Mouse (Mus musculus): ENCODE measurements around the gene Acsl5. TPM values are rescaled to one million over a fixed set of nuclear protein-coding genes. Genes with fewer than 3 reads are reported as not detected.

Acsl5 gene
- polyA plus RNA-seq, 1 experiment: 30.2 TPM

DNA sequence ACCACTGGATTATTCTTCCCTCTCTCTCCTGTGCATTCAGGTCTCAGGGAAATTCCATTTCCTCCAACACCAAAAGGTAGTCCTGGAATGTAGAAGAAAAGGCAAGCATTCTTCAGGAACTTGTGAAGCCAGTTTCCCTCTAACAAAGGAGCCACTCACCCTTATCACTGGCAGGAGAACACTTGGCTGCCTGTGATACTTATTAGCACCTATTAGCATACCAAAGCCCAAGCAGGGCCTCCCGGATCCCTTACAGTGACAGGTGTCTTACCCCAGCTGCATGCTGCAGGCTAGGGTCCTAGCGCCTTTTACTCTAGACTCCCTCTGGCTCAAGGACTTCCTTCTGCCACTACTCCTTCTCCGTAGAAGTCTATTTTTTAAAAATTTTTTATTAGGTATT is 19.7 kb downstream of the Acsl5 start:
- Histone ChIP-seq H3ac (ENCODE audit: control insufficient read depth, insufficient read length, low read depth) (no peak overlapping the region), H3K4me3 (ENCODE audit: insufficient read depth, poor library complexity, severe bottlenecking) (no peak overlapping the region), H3K79me3 (ENCODE audit: low read depth) (no peaks in the 10 kb centered on the region), H3K27me3 (ENCODE audit: control insufficient read depth, insufficient read depth, insufficient read length) (no peaks in the 10 kb centered on the region), H3K36me3 (ENCODE audit: control insufficient read depth, insufficient read depth) (peaks cover 55% of the 10 kb centered on the region), H3K79me2 (ENCODE audit: control insufficient read depth, insufficient read depth) (peaks cover 14% of the 10 kb centered on the region)
- TF ChIP-seq USF1 (IDR thresholded peaks at IDR 0.05; ENCODE audit: low read depth): no peak

DNA sequence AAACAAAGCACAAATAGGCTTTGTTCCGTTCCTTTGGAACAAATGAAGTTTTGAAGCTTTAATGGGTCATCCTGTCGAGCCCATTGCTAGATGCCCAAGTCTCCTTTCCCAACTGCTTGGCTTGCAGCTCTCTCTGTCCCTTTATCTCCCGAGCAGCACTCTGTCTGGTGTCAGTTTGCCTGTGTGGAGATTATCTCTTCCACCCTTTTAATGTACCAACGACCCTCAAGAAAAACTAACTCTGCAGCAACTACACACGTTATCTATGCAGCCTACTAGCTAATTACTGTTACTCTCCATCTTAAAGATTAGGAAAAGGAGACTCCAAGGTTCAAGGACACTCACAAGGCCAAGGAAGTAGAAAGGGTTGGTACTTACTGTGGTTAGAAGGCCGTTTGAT is 21.6 kb downstream of the Acsl5 start:
- Histone ChIP-seq H3ac (ENCODE audit: control insufficient read depth, insufficient read length, low read depth) (no peak overlapping the region), H3K79me3 (ENCODE audit: low read depth) (no peaks in the 10 kb centered on the region), H3K4me3 (ENCODE audit: insufficient read depth, poor library complexity, severe bottlenecking) (no peak overlapping the region), H3K36me3 (ENCODE audit: control insufficient read depth, insufficient read depth) (peaks cover 54% of the 10 kb centered on the region), H3K27me3 (ENCODE audit: control insufficient read depth, insufficient read depth, insufficient read length) (no peaks in the 10 kb centered on the region), H3K79me2 (ENCODE audit: control insufficient read depth, insufficient read depth) (no peaks in the 10 kb centered on the region)
- TF ChIP-seq CEBPB (IDR thresholded peaks at IDR 0.05; ENCODE audit: low read depth) (no peak), MYOD1 (IDR thresholded peaks at IDR 0.05; ENCODE audit: control insufficient read depth, insufficient read length, low read depth) (no peak), CTCF (IDR thresholded peaks at IDR 0.05; ENCODE audit: control insufficient read depth, insufficient read depth, insufficient read length) (no peak), USF1 (IDR thresholded peaks at IDR 0.05; ENCODE audit: low read depth) (no peak), MAX (IDR thresholded peaks at IDR 0.05) (no peak), FOSL1 (IDR thresholded peaks at IDR 0.05; ENCODE audit: insufficient read depth, low read length, poor library complexity, severe bottlenecking) (no peak), MYOG (IDR thresholded peaks at IDR 0.05; ENCODE audit: control insufficient read depth, extremely low read depth, insufficient read length) (no peak)

DNA sequence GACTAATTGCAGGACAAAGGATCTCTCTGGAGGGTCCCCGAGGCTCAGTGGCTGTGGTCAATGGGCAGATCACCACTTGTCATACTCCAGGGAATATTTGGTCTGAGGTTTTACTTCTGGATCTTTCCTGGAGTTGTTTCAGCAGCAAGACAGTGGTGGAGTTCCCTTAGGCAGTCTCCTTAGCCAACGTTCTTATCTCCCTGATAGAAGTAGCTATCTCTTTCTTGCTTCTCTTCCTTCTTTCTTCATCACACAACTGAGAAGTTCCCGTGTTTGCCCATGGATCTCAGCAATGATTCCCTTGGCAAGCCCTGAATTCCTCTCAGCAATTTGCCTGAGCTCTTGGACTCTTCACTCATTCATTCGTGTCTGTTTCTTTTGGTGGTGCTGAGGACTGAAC is 24.4 kb downstream of the Acsl5 start:
- Histone ChIP-seq H3K79me3 (ENCODE audit: low read depth) (no peaks in the 10 kb centered on the region), H3K4me3 (ENCODE audit: insufficient read depth, poor library complexity, severe bottlenecking) (no peak overlapping the region), H3K27me3 (ENCODE audit: control insufficient read depth, insufficient read depth, insufficient read length) (no peaks in the 10 kb centered on the region), H3ac (ENCODE audit: control insufficient read depth, insufficient read length, low read depth) (no peak overlapping the region), H3K79me2 (ENCODE audit: control insufficient read depth, insufficient read depth) (no peaks in the 10 kb centered on the region), H3K36me3 (ENCODE audit: control insufficient read depth, insufficient read depth) (peaks cover 56% of the 10 kb centered on the region)
- TF ChIP-seq CTCF (IDR thresholded peaks at IDR 0.05; ENCODE audit: control insufficient read depth, insufficient read depth, insufficient read length) (no peak), MYOD1 (IDR thresholded peaks at IDR 0.05; ENCODE audit: control insufficient read depth, insufficient read length, low read depth) (no peak), CEBPB (IDR thresholded peaks at IDR 0.05; ENCODE audit: low read depth) (no peak), USF1 (IDR thresholded peaks at IDR 0.05; ENCODE audit: low read depth) (no peak), MAX (IDR thresholded peaks at IDR 0.05) (no peak), MYOG (IDR thresholded peaks at IDR 0.05; ENCODE audit: control insufficient read depth, extremely low read depth, insufficient read length) (no peak)

DNA sequence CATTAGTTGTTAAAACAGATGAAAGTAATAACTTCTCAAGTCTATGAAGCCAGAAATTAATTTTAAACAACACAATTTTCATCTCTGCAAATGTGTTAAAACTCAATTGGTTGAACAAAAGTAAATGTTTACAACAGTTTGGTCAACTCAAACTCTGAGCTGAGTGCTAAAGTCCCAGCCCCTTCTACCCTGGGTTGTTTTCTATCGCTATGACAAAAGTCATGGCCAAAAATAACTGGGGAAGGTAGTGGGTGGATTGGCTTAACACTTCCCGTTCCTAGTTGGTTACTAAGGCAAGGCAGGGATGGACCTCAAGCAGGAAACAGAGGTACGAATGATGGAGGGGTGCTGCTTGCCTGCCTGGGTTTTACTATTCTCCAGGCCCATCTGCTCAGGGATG is 25.0 kb downstream of the Acsl5 start:
- Histone ChIP-seq H3K36me3 (ENCODE audit: control insufficient read depth, insufficient read depth) (peaks cover 58% of the 10 kb centered on the region), H3K27me3 (ENCODE audit: control insufficient read depth, insufficient read depth, insufficient read length) (no peaks in the 10 kb centered on the region), H3ac (ENCODE audit: control insufficient read depth, insufficient read length, low read depth) (no peak overlapping the region), H3K79me2 (ENCODE audit: control insufficient read depth, insufficient read depth) (no peaks in the 10 kb centered on the region), H3K79me3 (ENCODE audit: low read depth) (no peaks in the 10 kb centered on the region), H3K4me3 (ENCODE audit: insufficient read depth, poor library complexity, severe bottlenecking) (no peak overlapping the region)
- TF ChIP-seq USF1 (IDR thresholded peaks at IDR 0.05; ENCODE audit: low read depth) (no peak), MAX (IDR thresholded peaks at IDR 0.05) (no peak), MYOG (IDR thresholded peaks at IDR 0.05; ENCODE audit: control insufficient read depth, extremely low read depth, insufficient read length) (no peak), CEBPB (IDR thresholded peaks at IDR 0.05; ENCODE audit: low read depth) (no peak), MYOD1 (IDR thresholded peaks at IDR 0.05; ENCODE audit: control insufficient read depth, insufficient read length, low read depth) (no peak), CTCF (IDR thresholded peaks at IDR 0.05; ENCODE audit: control insufficient read depth, insufficient read depth, insufficient read length) (no peak), FOSL1 (IDR thresholded peaks at IDR 0.05; ENCODE audit: insufficient read depth, low read length, poor library complexity, severe bottlenecking) (no peak)

DNA sequence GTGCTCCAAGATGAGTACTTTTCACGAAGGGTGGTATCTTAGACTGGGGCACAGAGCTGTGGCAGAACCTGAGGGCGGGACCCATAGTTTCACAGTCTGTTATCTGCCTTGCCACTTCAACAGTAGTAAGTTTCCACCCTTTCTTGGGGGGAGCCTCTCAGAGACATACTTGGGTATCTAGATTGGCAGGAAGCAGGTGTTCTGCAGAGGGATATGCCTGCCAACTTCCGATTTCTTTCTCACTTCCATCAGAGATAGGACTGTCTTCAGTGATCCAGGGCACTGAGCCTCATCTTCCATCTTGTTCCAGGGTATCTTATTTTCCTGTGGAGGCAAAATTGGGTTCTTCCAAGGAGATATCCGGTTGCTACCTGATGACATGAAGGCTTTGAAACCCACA is 32.4 kb downstream of the Acsl5 start:
- no peaks in the 10 kb centered on the region for H3K79me3 ChIP-seq (ENCODE audit: low read depth)
- TF ChIP-seq MYOG (IDR thresholded peaks at IDR 0.05; ENCODE audit: control insufficient read depth, extremely low read depth, insufficient read length) (no peak), CEBPB (IDR thresholded peaks at IDR 0.05; ENCODE audit: low read depth) (no peak)

DNA sequence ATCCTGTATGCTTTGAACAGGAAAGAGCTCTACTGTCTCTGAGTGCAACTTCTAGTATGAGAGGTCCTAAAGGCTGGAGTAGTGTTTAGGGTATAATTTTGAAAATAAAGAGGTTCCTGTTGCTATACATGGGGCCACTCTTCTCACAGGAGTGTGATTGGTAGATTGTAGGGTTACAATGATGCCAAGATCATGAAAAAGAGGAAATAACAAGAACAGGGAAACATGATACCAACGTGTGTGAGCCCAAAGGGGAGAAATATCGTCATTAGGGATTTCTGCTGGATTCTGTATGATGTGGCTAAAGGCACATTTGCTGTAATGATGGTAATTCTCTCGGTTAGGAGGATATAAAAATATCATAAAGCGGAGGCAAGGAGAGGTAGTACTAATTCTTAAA is 34.3 kb downstream of the Acsl5 start:
- no peaks in the 10 kb centered on the region for H3K79me3 ChIP-seq (ENCODE audit: low read depth)
- H3ac ChIP-seq (ENCODE audit: control insufficient read depth, insufficient read length, low read depth): no peak overlapping the region
- H3K27me3 ChIP-seq (ENCODE audit: control insufficient read depth, insufficient read depth, insufficient read length): no peaks in the 10 kb centered on the region
- no peaks in the 10 kb centered on the region for H3K79me2 ChIP-seq (ENCODE audit: control insufficient read depth, insufficient read depth)
- no peak overlapping the region for H3K4me3 ChIP-seq (ENCODE audit: insufficient read depth, poor library complexity, severe bottlenecking)
- H3K36me3 ChIP-seq (ENCODE audit: control insufficient read depth, insufficient read depth): peaks cover 69% of the 10 kb centered on the region
- TF ChIP-seq FOSL1 (IDR thresholded peaks at IDR 0.05; ENCODE audit: insufficient read depth, low read length, poor library complexity, severe bottlenecking) (no peak), CTCF (IDR thresholded peaks at IDR 0.05; ENCODE audit: control insufficient read depth, insufficient read depth, insufficient read length) (no peak), MAX (IDR thresholded peaks at IDR 0.05) (no peak), CEBPB (IDR thresholded peaks at IDR 0.05; ENCODE audit: low read depth) (no peak)

More for the DNA sequence above, 32.4 kb downstream of the Acsl5 start:
- Histone ChIP-seq H3K36me3 (ENCODE audit: control insufficient read depth, insufficient read depth) (peaks cover 68% of the 10 kb centered on the region), H3K27me3 (ENCODE audit: control insufficient read depth, insufficient read depth, insufficient read length) (no peaks in the 10 kb centered on the region), H3K4me3 (ENCODE audit: insufficient read depth, poor library complexity, severe bottlenecking) (no peak overlapping the region), H3K79me2 (ENCODE audit: control insufficient read depth, insufficient read depth) (no peaks in the 10 kb centered on the region), H3ac (ENCODE audit: control insufficient read depth, insufficient read length, low read depth) (no peak overlapping the region)
